Mouse (Mus musculus) embryonic fibroblast, embryonic 13.5 days (primary cell): Measurements from ENCODE around the gene Farp1.

Experiments used
- CTCF ChIP-seq: IDR thresholded peaks from 2 replicates; pipeline ENCODE4 v1.5.1; 2011; ENCODE audit warnings: mild to moderate bottlenecking, control low read depth, low read length, moderate library complexity, borderline replicate concordance; ENCODE audit not compliant: insufficient read depth
- POLR2A ChIP-seq: IDR thresholded peaks from 2 replicates; pipeline ENCODE4 v1.6.1; 2011; ENCODE audit warnings: low read depth, mild to moderate bottlenecking, control low read depth, low read length, moderate library complexity

- TF ChIP-seq CTCF (no peak), POLR2A (no peak)
Measured at GRCm38 (mm10) chr14:121145291-121145690, 110.3 kb downstream of the Farp1 start.
